Mouse (Mus musculus) adrenal gland, postnatal 14 days (tissue): ENCODE results near the gene Fbxo45. TPM values are rescaled to one million over a fixed set of nuclear protein-coding genes. Genes with fewer than 3 reads are reported as not detected.

Experiments
- DNase-seq: peaks from one replicate; pipeline ENCODE4 v3.0.0; 2021; ENCODE audit warnings: mixed read lengths
- microRNA-seq, 2 experiments: library from miRNA; unstranded; fragments of <30 nt; microRNA quantifications; one replicate each; pipeline ENCODE4 v1.2.0; 2021
- total RNA-seq: library from RNA; stranded (reverse); gene quantifications from 2 replicates; pipeline ENCODE4 v1.2.3, GENCODE M21; 2021

Fbxo45 gene
- total RNA-seq, 1 experiment from 2014 or later, result 18.4 TPM

- DNase-seq, result peak; percentile 87
These were observed 44.3 kb downstream of the Fbxo45 start for GRCm38 (mm10) chr16:32202681-32203080.

GRCm38 (mm10) chr16:32201004-32201325 is 46.0 kb downstream of the Fbxo45 start:
- no peak for DNase-seq

- peak; percentile 69 for DNase-seq
These were observed 46.5 kb downstream of the Fbxo45 start for GRCm38 (mm10) chr16:32200256-32201003.

- peak; percentile 21 for DNase-seq
These were observed 56.9 kb downstream of the Fbxo45 start for GRCm38 (mm10) chr16:32190011-32190441.

GRCm38 (mm10) chr16:32189109-32189508 is 57.8 kb downstream of the Fbxo45 start:
- DNase-seq, result peak; percentile 14

GRCm38 (mm10) chr16:32186056-32186455 is 60.9 kb downstream of the Fbxo45 start:
- no peak for DNase-seq

Small RNAs within 50 kb of the gene (microRNA-seq; reads per million reads assigned to microRNA genes)
- gene Mir1946a, result 0 reads per million in 2 experiments

Other genes with a start within 250 kb of the Fbxo45 start
- gene Senp5, start 243.9 kb downstream of the Fbxo45 start, total RNA-seq, result 20.8 and 22.1 TPM in 2 replicates
- 58.2 and 64.3 TPM in 2 replicates for gene Pak2, start 167.8 kb downstream of the Fbxo45 start, total RNA-seq
- gene Pigx, start 147.4 kb downstream of the Fbxo45 start, total RNA-seq, result 36.8 and 37.7 TPM in 2 replicates
- 9.9 and 11.3 TPM in 2 replicates for gene Cep19, start 147.4 kb downstream of the Fbxo45 start, total RNA-seq
- gene Nrros, start 81.6 kb downstream of the Fbxo45 start, total RNA-seq, result 8.0 and 17.4 TPM in 2 replicates
- gene Bex6, start 67.3 kb downstream of the Fbxo45 start, total RNA-seq, result not detected in 2 replicates
- 13.9 and 16.7 TPM in 2 replicates for gene Wdr53, start 69 bp upstream of the Fbxo45 start, total RNA-seq
- not detected in 2 replicates for gene Smco1, start 24.3 kb upstream of the Fbxo45 start, total RNA-seq
- 22.2 and 22.8 TPM in 2 replicates for gene Rnf168, start 30.3 kb upstream of the Fbxo45 start, total RNA-seq
- 50.3 and 55.2 TPM in 2 replicates for gene Ubxn7, start 85.1 kb upstream of the Fbxo45 start, total RNA-seq
- not detected in 2 replicates for gene Tm4sf19, start 153.3 kb upstream of the Fbxo45 start, total RNA-seq
- gene Tctex1d2, start 172.5 kb upstream of the Fbxo45 start, total RNA-seq, result 6.2 and 6.8 TPM in 2 replicates
- 75.6 and 77.2 TPM in 2 replicates for gene Pcyt1a, start 183.8 kb upstream of the Fbxo45 start, total RNA-seq
- not detected in 2 replicates for gene Slc51a, start 240.7 kb upstream of the Fbxo45 start, total RNA-seq
- gene Zdhhc19, start 249.1 kb upstream of the Fbxo45 start, total RNA-seq, result not detected in 2 replicates